Mouse (Mus musculus) forebrain, embryonic 14.5 days (tissue): ENCODE data around the gene Lingo1. TPM values are rescaled to one million over a fixed set of nuclear protein-coding genes. Genes with fewer than 3 reads are reported as not detected.

Source experiments
- ATAC-seq: fragments of 200-750 bp; cut with Nextera tagmentation; 2 replicates; pipeline ENCODE4 v1.8.0; 2017; ENCODE audit warnings: mild to moderate bottlenecking, moderate library complexity
- DNase-seq: peaks from one replicate; pipeline ENCODE4 v3.0.0-alpha.2; 2015; ENCODE audit warnings: low spot score
- H3K27ac ChIP-seq: fragments of 300-500 bp; sonication (generic); 2 replicates; pipeline ENCODE4 v1.5.1; 2014; ENCODE audit warnings: low read depth, mild to moderate bottlenecking, control low read depth, low read length, moderate library complexity
- H3K27me3 ChIP-seq: fragments of 300-500 bp; sonication (generic); replicated peaks from 2 replicates; pipeline ENCODE4 v1.6.1; 2014; ENCODE audit warnings: low read length, control low read depth, mixed read lengths; ENCODE audit not compliant: control insufficient read depth, insufficient read depth
- H3K36me3 ChIP-seq: fragments of 300-500 bp; sonication (generic); 2 replicates; pipeline ENCODE4 v1.6.1; 2014; ENCODE audit warnings: low read length, control low read depth; ENCODE audit not compliant: control insufficient read depth, insufficient read depth
- H3K4me1 ChIP-seq: fragments of 300-500 bp; sonication (generic); 2 replicates; pipeline ENCODE4 v1.6.1; 2014; ENCODE audit warnings: antibody characterized with exemption, low read length, control low read depth; ENCODE audit not compliant: control insufficient read depth, insufficient read depth
- H3K4me2 ChIP-seq: fragments of 300-500 bp; sonication (generic); 2 replicates; pipeline ENCODE4 v1.6.1; 2014; ENCODE audit warnings: mild to moderate bottlenecking, control low read depth, low read length
- H3K4me3 ChIP-seq: fragments of 300-500 bp; sonication (generic); 2 replicates; pipeline ENCODE4 v1.5.1; 2014; ENCODE audit warnings: low read depth, low read length, control low read depth
- H3K9ac ChIP-seq: fragments of 300-500 bp; sonication (generic); 2 replicates; pipeline ENCODE4 v1.6.1; 2014; ENCODE audit warnings: mild to moderate bottlenecking, low read length, control low read depth, moderate library complexity
- H3K9me3 ChIP-seq: fragments of 300-500 bp; sonication (generic); replicated peaks from 2 replicates; pipeline ENCODE4 v1.6.1; 2016; ENCODE audit warnings: low read length, control low read depth, mixed read lengths; ENCODE audit not compliant: control insufficient read depth
- WGBS: fragments of 180-500 bp; shearing (Covaris S2); extraction: QIAGEN DNeasy Blood & Tissue Kit; methylation state at CpG from one replicate; pipeline ENCODE4 v1.1.7; 2014; 5-methylcytosine and 5-hydroxymethylcytosine counted together
- polyA plus RNA-seq: library from polyadenylated mRNA; unstranded; fragments of >200 nt; fragmentation: Nextera tagmentation; extraction: Ambion mirVana; gene quantifications from 2 replicates; pipeline ENCODE4 v1.2.1, GENCODE M21; 2014

Gene Lingo1
- polyA plus RNA-seq, 1 experiment from 2014 or later: 19.0 TPM

GRCm38 (mm10) chr9:56619715-56620114 lies 176.6 kb downstream of the Lingo1 start:
- DNase-seq (no peak), ATAC-seq (no peak)
- H3K4me1 ChIP-seq: peaks cover 3% of the 10 kb centered on the region; the same call in 1 of the 2 replicates
- no peak overlapping the region for H3K4me3 ChIP-seq
- H3K9ac ChIP-seq: no peak overlapping the region
- peaks cover 16% of the 10 kb centered on the region for H3K36me3 ChIP-seq
- WGBS: 90% methylated on average over 23 of the region's 23 CpGs
- peaks cover 22% of the 10 kb centered on the region; the same call in 1 of the 2 replicates for H3K27me3 ChIP-seq
- no peaks in the 10 kb centered on the region for H3K9me3 ChIP-seq
- H3K27ac ChIP-seq: no peak overlapping the region
- no peak overlapping the region for H3K4me2 ChIP-seq

GRCm38 (mm10) chr9:56618660-56619059 lies 177.6 kb downstream of the Lingo1 start:
- Histone ChIP-seq H3K27ac (no peak overlapping the region), H3K27me3 (peaks cover 22% of the 10 kb centered on the region; the same call in 1 of the 2 replicates), H3K4me2 (no peak overlapping the region), H3K9me3 (no peaks in the 10 kb centered on the region), H3K36me3 (peaks cover 16% of the 10 kb centered on the region), H3K4me1 (peaks cover 3% of the 10 kb centered on the region; the same call in 1 of the 2 replicates), H3K9ac (no peak overlapping the region), H3K4me3 (no peak overlapping the region)
- ATAC-seq (no peak), DNase-seq (no peak)
- WGBS: 87% methylated on average over 4 of the region's 4 CpGs

- H3K9me3 ChIP-seq: no peaks in the 10 kb centered on the region
- 92% methylated on average over 3 of the region's 3 CpGs for WGBS
- peaks cover 3% of the 10 kb centered on the region; the same call in 1 of the 2 replicates for H3K4me1 ChIP-seq
- H3K4me2 ChIP-seq: no peak overlapping the region
- no peak overlapping the region for H3K9ac ChIP-seq
- H3K27me3 ChIP-seq: peaks cover 13% of the 10 kb centered on the region; the same call in 1 of the 2 replicates
- H3K36me3 ChIP-seq: peaks cover 16% of the 10 kb centered on the region
- DNase-seq (no peak), ATAC-seq (no peak)
- H3K4me3 ChIP-seq: no peak overlapping the region
- no peak overlapping the region for H3K27ac ChIP-seq
These were observed 180.2 kb downstream of the Lingo1 start for GRCm38 (mm10) chr9:56616061-56616460.

GRCm38 (mm10) chr9:56612798-56613183 lies 183.5 kb downstream of the Lingo1 start:
- DNase-seq (no peak), ATAC-seq (no peak)
- Histone ChIP-seq H3K4me3 (no peak overlapping the region), H3K36me3 (no peaks in the 10 kb centered on the region), H3K4me1 (peaks cover 13% of the 10 kb centered on the region), H3K9me3 (no peaks in the 10 kb centered on the region), H3K4me2 (no peak overlapping the region), H3K9ac (no peak overlapping the region), H3K27ac (no peak overlapping the region), H3K27me3 (no peaks in the 10 kb centered on the region)
- WGBS: 68% methylated on average over 12 of the region's 12 CpGs

GRCm38 (mm10) chr9:56611912-56612797 lies 184.1 kb downstream of the Lingo1 start:
- H3K27me3 ChIP-seq: no peaks in the 10 kb centered on the region
- no peaks in the 10 kb centered on the region for H3K9me3 ChIP-seq
- peaks cover 13% of the 10 kb centered on the region for H3K4me1 ChIP-seq
- ATAC-seq (no peak), DNase-seq (no peak)
- no peak overlapping the region for H3K27ac ChIP-seq
- no peak overlapping the region for H3K4me2 ChIP-seq
- H3K4me3 ChIP-seq: no peak overlapping the region
- no peaks in the 10 kb centered on the region for H3K36me3 ChIP-seq
- WGBS: 88% methylated on average over 8 of the region's 8 CpGs
- no peak overlapping the region for H3K9ac ChIP-seq

- no peaks in the 10 kb centered on the region for H3K36me3 ChIP-seq
- H3K9ac ChIP-seq: no peak overlapping the region
- no peaks in the 10 kb centered on the region for H3K9me3 ChIP-seq
- peaks cover 13% of the 10 kb centered on the region for H3K4me1 ChIP-seq
- no peak overlapping the region for H3K4me2 ChIP-seq
- H3K27ac ChIP-seq: no peak overlapping the region
- DNase-seq (peak; percentile 32), ATAC-seq (no peak)
- WGBS: 75% methylated on average over 6 of the region's 6 CpGs
- no peaks in the 10 kb centered on the region for H3K27me3 ChIP-seq
- no peak overlapping the region for H3K4me3 ChIP-seq
These were observed 185.3 kb downstream of the Lingo1 start for GRCm38 (mm10) chr9:56610955-56611354.

GRCm38 (mm10) chr9:56610466-56610865 lies 185.8 kb downstream of the Lingo1 start:
- ATAC-seq (no peak), DNase-seq (no peak)
- no peak overlapping the region for H3K4me2 ChIP-seq
- H3K9ac ChIP-seq: no peak overlapping the region
- peaks cover 15% of the 10 kb centered on the region for H3K4me1 ChIP-seq
- H3K27me3 ChIP-seq: no peaks in the 10 kb centered on the region
- H3K4me3 ChIP-seq: no peak overlapping the region
- H3K9me3 ChIP-seq: no peaks in the 10 kb centered on the region
- no peaks in the 10 kb centered on the region for H3K36me3 ChIP-seq
- WGBS: 70% methylated on average over 5 of the region's 5 CpGs
- H3K27ac ChIP-seq: no peak overlapping the region

GRCm38 (mm10) chr9:56609486-56609885 lies 186.8 kb downstream of the Lingo1 start:
- WGBS: 10% methylated on average over 5 of the region's 5 CpGs
- H3K27me3 ChIP-seq: no peaks in the 10 kb centered on the region
- no peaks in the 10 kb centered on the region for H3K9me3 ChIP-seq
- no peak overlapping the region for H3K4me3 ChIP-seq
- no peak overlapping the region for H3K9ac ChIP-seq
- H3K36me3 ChIP-seq: no peaks in the 10 kb centered on the region
- H3K4me2 ChIP-seq: no peak overlapping the region
- ATAC-seq: no peak
- peak; percentile 30 for DNase-seq
- H3K27ac ChIP-seq: no peak overlapping the region
- peaks cover 24% of the 10 kb centered on the region for H3K4me1 ChIP-seq

- H3K9ac ChIP-seq: no peak overlapping the region
- no peaks in the 10 kb centered on the region for H3K9me3 ChIP-seq
- no peak overlapping the region for H3K4me2 ChIP-seq
- ATAC-seq: no peak
- no peaks in the 10 kb centered on the region for H3K36me3 ChIP-seq
- H3K4me3 ChIP-seq: no peak overlapping the region
- DNase-seq: no peak
- H3K27ac ChIP-seq: no peak overlapping the region
- H3K4me1 ChIP-seq: peaks cover 25% of the 10 kb centered on the region
- no peaks in the 10 kb centered on the region for H3K27me3 ChIP-seq
- 22% methylated on average over 11 of the region's 11 CpGs for whole genome bisulfite sequencing
These were observed 187.4 kb downstream of the Lingo1 start for GRCm38 (mm10) chr9:56608691-56609351.
